Comparison of ENCODE assay signal across 14 mouse cellular contexts in the genomic region with DNA sequence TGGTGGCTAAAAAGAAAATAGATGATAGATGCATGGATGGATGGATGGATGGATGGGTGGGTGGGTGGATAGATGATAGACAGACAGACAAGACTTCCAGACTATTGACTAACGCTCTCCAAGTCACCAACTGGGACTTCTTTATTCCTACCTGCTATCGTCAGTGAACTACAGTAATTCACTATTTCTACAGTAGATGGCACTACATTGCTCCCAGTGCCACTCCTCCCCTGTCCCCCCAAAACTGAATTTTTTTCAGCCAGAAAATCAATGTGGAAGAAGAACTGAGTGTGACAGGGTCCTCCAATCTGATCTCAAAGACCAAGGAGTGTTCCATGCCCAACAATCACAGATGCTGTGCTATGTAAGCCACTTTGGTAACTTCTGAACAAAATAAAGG. TPM values are rescaled to one million over a fixed set of nuclear protein-coding genes. Genes with fewer than 3 reads are reported as not detected.
DNase-seq lines count a peak whose midpoint lies in the region; ATAC-seq and TF ChIP-seq lines count a peak whose summit lies in the region.
"Had no signal": no experiment of that assay in that cellular context is flagged by ENCODE, and none has a peak within 500 bp of the region (broad histone marks: within the 10 kb centered on the region; RNA-seq: fewer than 3 reads in every experiment).

No protein-coding gene starts in this region.

- no peak overlapping the region for H3K27ac ChIP-seq in layer of hippocampus, adult 2 months
- no peak overlapping the region for H3K27ac ChIP-seq in forebrain, embryonic 12.5 days
- no peak overlapping the region for H3K27ac ChIP-seq in limb, embryonic 10.5 days
- H3K27ac ChIP-seq: liver, embryonic 15.5 days had no signal

- H3K9ac ChIP-seq in forebrain, embryonic 12.5 days, result no peak overlapping the region
- H3K9ac ChIP-seq: liver, embryonic 15.5 days had no signal

- H3K4me2 ChIP-seq in forebrain, embryonic 12.5 days, result no peak overlapping the region
- H3K4me2 ChIP-seq: liver, embryonic 15.5 days had no signal

- no peak overlapping the region for H3K4me3 ChIP-seq in layer of hippocampus, adult 2 months
- no peak overlapping the region for H3K4me3 ChIP-seq in forebrain, embryonic 12.5 days (replicated peaks)
- no peak overlapping the region for H3K4me3 ChIP-seq in limb, embryonic 10.5 days
- H3K4me3 ChIP-seq: liver, embryonic 15.5 days had no signal

- no peaks in the 10 kb centered on the region for H3K9me3 ChIP-seq in forebrain, embryonic 12.5 days
- H3K9me3 ChIP-seq in limb, embryonic 10.5 days (replicated peaks), result no peaks in the 10 kb centered on the region
- H3K9me3 ChIP-seq: liver, embryonic 15.5 days had no signal

- no peaks in the 10 kb centered on the region for H3K36me3 ChIP-seq in forebrain, embryonic 12.5 days (replicated peaks)
- H3K36me3 ChIP-seq in limb, embryonic 10.5 days, result no peaks in the 10 kb centered on the region
- H3K36me3 ChIP-seq: liver, embryonic 15.5 days had no signal

- no peak for DNase-seq in layer of hippocampus, adult 2 months (ENCODE audit: low spot score in 2 of 2)
- DNase-seq in layer of hippocampus, postnatal 36 days, result no peak
- DNase-seq in 3T3-L1 (ENCODE audit: low read depth, low spot score), result peak; percentile 56
- DNase-seq in CD4-positive helper T cell, adult 2 months (ENCODE audit: low read depth, low spot score), result peak; percentile 43
- no peak for DNase-seq in brain, embryonic 14.5 days (ENCODE audit: low read depth)
- DNase-seq in right cerebral cortex, adult 18-20 months, result no peak
- no peak for DNase-seq in limb, embryonic 10.5 days (ENCODE audit: low spot score)
- DNase-seq: cerebellum, postnatal 25 days; heart, postnatal 14 days; kidney, adult 8-10 months had no signal

- no peak for TF ChIP-seq POLR2A in brain, embryonic 14.5 days (IDR thresholded peaks at IDR 0.05; ENCODE audit: borderline replicate concordance, extremely low read depth, insufficient read depth, insufficient read length, poor library complexity, severe bottlenecking)

- H3K4me1 ChIP-seq in forebrain, embryonic 12.5 days, result no peaks in the 10 kb centered on the region
- peaks cover 6% of the 10 kb centered on the region; the same call in 1 of the 2 replicates for H3K4me1 ChIP-seq in limb, embryonic 10.5 days

- WGBS in forebrain, embryonic 12.5 days, result 57% methylated on average over 2 of the region's 2 CpGs
- WGBS in limb, embryonic 10.5 days, result 50% methylated on average over 2 of the region's 2 CpGs

- no peaks in the 10 kb centered on the region for H3K27me3 ChIP-seq in forebrain, embryonic 12.5 days
- H3K27me3 ChIP-seq in limb, embryonic 10.5 days (ENCODE audit: low read depth, poor library complexity, severe bottlenecking), result no peaks in the 10 kb centered on the region

- TF ChIP-seq CTCF in layer of hippocampus, adult 2 months (conservative IDR thresholded peaks at IDR 0.05), result peak; percentile 66
- 0 out of 2 replicates have a peak, but pooled peaks have one; percentile 1 for TF ChIP-seq CTCF in brain, embryonic 14.5 days (IDR thresholded peaks at IDR 0.05; ENCODE audit: borderline replicate concordance, extremely low read depth, insufficient read depth, insufficient read length)

- no peak for ATAC-seq in forebrain, embryonic 12.5 days (ENCODE audit: low FRiP score)
- ATAC-seq: midbrain, embryonic 16.5 days had no signal

RNA-seq across cellular contexts. Expression of a gene that starts 25.5 kb away (rescaled TPM):
- 10 to 100 TPM; 40.7 to 47.5 TPM for total RNA-seq in layer of hippocampus, adult 2 months (2021)
- total RNA-seq in layer of hippocampus, postnatal 36 days (2021), result 10 to 100 TPM; 40.9 to 41.8 TPM
- polyA plus RNA-seq in brain, embryonic 14.5 days (2012; rRNA removed), result 49.2 and 52.9 TPM in 2 replicates
- polyA plus RNA-seq in forebrain, embryonic 12.5 days (2016; fragmentation: Nextera tagmentation; extraction: Ambion mirVana), result 36.3 and 39.8 TPM in 2 replicates
- 56.7 and 66.9 TPM in 2 replicates for polyA plus RNA-seq in limb, embryonic 10.5 days (2016; fragmentation: Nextera tagmentation; extraction: Ambion mirVana)

RNA-seq across cellular contexts. Expression of a gene that starts 30.6 kb away (rescaled TPM):
- total RNA-seq in layer of hippocampus, adult 2 months (2021), result 1 to 10 TPM; 6.4 to 6.6 TPM
- total RNA-seq in layer of hippocampus, postnatal 36 days (2021), result 1 to 10 TPM; 5.9 to 6.2 TPM
- 26.4 and 43.9 TPM in 2 replicates for polyA plus RNA-seq in brain, embryonic 14.5 days (2012; rRNA removed)
- polyA plus RNA-seq in forebrain, embryonic 12.5 days (2016; fragmentation: Nextera tagmentation; extraction: Ambion mirVana), result 31.3 and 32.5 TPM in 2 replicates
- 42.7 and 45.2 TPM in 2 replicates for polyA plus RNA-seq in limb, embryonic 10.5 days (2016; fragmentation: Nextera tagmentation; extraction: Ambion mirVana)

RNA-seq across cellular contexts. Expression of a gene that starts 37.7 kb away (rescaled TPM):
- total RNA-seq in layer of hippocampus, adult 2 months (2021), result under 1 TPM; 0.51 to 0.56 TPM
- under 1 TPM; 0.60 to 0.86 TPM for total RNA-seq in layer of hippocampus, postnatal 36 days (2021)
- 1.5 and 3.1 TPM in 2 replicates for polyA plus RNA-seq in brain, embryonic 14.5 days (2012; rRNA removed)
- polyA plus RNA-seq in forebrain, embryonic 12.5 days (2016; fragmentation: Nextera tagmentation; extraction: Ambion mirVana), result 0.56 and 0.77 TPM in 2 replicates
- polyA plus RNA-seq in limb, embryonic 10.5 days (2016; fragmentation: Nextera tagmentation; extraction: Ambion mirVana), result 0.40 and 0.55 TPM in 2 replicates
- total RNA-seq: gastrocnemius, adult 8-10 months; heart, postnatal 14 days had no signal

Comparison
In these comparisons a context has a peak if more than half of its experiments do, and no peak if none do; other contexts are left out.
1. DNase-seq: peak in 3T3-L1 (single experiment) and CD4-positive helper T cell, adult 2 months (single experiment); none in layer of hippocampus, adult 2 months (0 of 2), layer of hippocampus, postnatal 36 days (0 of 2), brain, embryonic 14.5 days (single experiment), right cerebral cortex, adult 18-20 months (single experiment) and limb, embryonic 10.5 days (single experiment).